Mouse (Mus musculus) embryonic fibroblast, embryonic 13.5 days (primary cell): ENCODE data around the gene Gata3.

Source experiments
- CTCF ChIP-seq: IDR thresholded peaks from 2 replicates; pipeline ENCODE4 v1.5.1; 2011; ENCODE audit warnings: mild to moderate bottlenecking, control low read depth, low read length, moderate library complexity, borderline replicate concordance; ENCODE audit not compliant: insufficient read depth
- POLR2A ChIP-seq: IDR thresholded peaks from 2 replicates; pipeline ENCODE4 v1.6.1; 2011; ENCODE audit warnings: low read depth, mild to moderate bottlenecking, control low read depth, low read length, moderate library complexity

DNA sequence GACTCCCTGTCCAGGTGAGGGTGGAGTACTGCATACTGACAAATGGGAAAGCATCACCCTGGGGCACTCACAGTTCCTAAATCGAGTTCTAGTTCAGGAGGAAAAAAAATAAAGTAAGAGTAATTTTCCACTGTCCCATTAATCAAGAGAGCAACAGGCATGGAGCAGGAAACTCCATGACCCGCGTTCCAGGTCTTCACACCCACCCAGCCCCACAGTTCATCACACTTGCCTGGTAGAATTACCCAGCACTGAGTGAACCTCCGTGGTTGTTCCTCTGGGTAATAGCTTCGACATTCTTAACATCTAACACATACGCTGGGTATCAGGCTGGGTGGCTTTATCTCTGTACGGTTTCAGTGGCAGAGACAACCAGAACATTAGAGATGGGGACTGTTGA, 56.1 kb downstream of the Gata3 start:
- TF ChIP-seq POLR2A, result no peak
- TF ChIP-seq CTCF, result no peak
